Mouse (Mus musculus): ENCODE results near the gene Crmp1. TPM values are rescaled to one million over a fixed set of nuclear protein-coding genes. Genes with fewer than 3 reads are reported as not detected.

The Crmp1 gene
- polyA plus RNA-seq, 1 experiment = 0.05 TPM

DNA sequence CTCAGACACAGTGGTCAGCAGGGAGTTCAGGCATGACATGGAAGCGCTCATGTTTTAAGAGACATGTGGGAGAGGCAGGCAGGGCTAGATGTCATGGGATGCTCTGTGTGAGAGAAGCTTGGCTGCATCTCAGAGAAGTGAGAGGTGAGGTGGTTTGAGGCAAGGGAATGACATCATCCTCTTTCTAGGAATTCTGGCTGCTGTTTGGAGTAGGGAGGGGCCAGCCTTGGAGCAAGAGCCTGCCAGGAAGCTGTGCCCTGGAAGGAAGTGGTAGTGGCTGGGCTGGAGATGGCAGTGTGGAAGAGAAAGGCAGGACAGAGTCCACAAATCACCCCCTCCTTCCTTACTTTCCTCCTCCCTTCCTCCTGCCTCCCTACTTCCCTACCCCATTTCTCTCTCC lies 16.0 kb upstream of the Crmp1 start:
- TF ChIP-seq MAX (IDR thresholded peaks at IDR 0.05) (no peak), CEBPB (IDR thresholded peaks at IDR 0.05; ENCODE audit: low read depth) (no peak), USF1 (IDR thresholded peaks at IDR 0.05; ENCODE audit: low read depth) (no peak), MYOG (IDR thresholded peaks at IDR 0.05; ENCODE audit: control insufficient read depth, extremely low read depth, insufficient read length) (no peak), MYOD1 (IDR thresholded peaks at IDR 0.05; ENCODE audit: control insufficient read depth, insufficient read length, low read depth) (no peak), CTCF (IDR thresholded peaks at IDR 0.05; ENCODE audit: control insufficient read depth, insufficient read depth, insufficient read length) (no peak), FOSL1 (IDR thresholded peaks at IDR 0.05; ENCODE audit: insufficient read depth, low read length, poor library complexity, severe bottlenecking) (no peak)
- Histone ChIP-seq H3K27me3 (ENCODE audit: control insufficient read depth, insufficient read depth, insufficient read length) (peaks cover 7% of the 10 kb centered on the region), H3K79me3 (ENCODE audit: low read depth) (no peaks in the 10 kb centered on the region), H3K4me3 (ENCODE audit: insufficient read depth, poor library complexity, severe bottlenecking) (no peak overlapping the region), H3K79me2 (ENCODE audit: control insufficient read depth, insufficient read depth) (no peaks in the 10 kb centered on the region), H3K36me3 (ENCODE audit: control insufficient read depth, insufficient read depth) (no peaks in the 10 kb centered on the region), H3ac (ENCODE audit: control insufficient read depth, insufficient read length, low read depth) (no peak overlapping the region)

DNA sequence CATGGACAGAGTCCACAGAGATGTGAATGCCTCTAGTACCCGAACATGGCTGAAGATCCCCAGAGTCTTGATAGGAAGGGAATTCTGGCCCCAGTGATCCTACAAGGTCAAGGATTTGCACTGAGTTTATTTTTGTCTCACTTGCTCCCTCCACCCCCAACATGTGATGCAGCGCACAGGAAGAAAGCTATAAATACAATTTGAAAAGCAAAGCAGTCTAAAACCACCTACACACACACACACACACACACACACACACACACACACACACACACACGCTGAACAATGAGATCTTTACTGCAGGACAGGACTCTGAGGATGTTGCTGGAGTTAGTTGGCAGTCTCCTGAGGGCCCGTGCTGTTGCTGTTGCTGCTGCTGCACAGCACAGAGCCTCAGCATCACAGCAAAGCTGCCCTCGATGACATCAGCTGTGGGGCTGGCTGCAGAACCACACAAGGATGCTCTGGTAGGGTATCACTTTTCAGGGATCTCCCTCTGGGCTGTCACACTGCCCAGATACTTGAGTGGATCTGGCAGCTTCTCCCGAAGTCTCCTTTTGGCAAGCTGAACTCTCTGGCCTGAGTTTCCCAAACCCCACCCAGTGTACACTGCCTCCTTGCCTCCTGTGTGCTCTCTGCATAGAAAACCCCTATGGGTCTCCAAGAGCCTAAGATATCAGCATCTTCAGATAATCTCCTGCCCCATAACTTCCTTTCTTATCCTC lies 13.6 kb upstream of the Crmp1 start:
- Histone ChIP-seq H3K79me3 (ENCODE audit: low read depth) (no peaks in the 10 kb centered on the region), H3K27me3 (ENCODE audit: control insufficient read depth, insufficient read depth, insufficient read length) (peaks cover 10% of the 10 kb centered on the region), H3ac (ENCODE audit: control insufficient read depth, insufficient read length, low read depth) (no peak overlapping the region), H3K79me2 (ENCODE audit: control insufficient read depth, insufficient read depth) (no peaks in the 10 kb centered on the region), H3K36me3 (ENCODE audit: control insufficient read depth, insufficient read depth) (no peaks in the 10 kb centered on the region), H3K4me3 (ENCODE audit: insufficient read depth, poor library complexity, severe bottlenecking) (no peak overlapping the region)
- TF ChIP-seq CTCF (IDR thresholded peaks at IDR 0.05; ENCODE audit: control insufficient read depth, insufficient read depth, insufficient read length) = no peak
- TF ChIP-seq CEBPB (IDR thresholded peaks at IDR 0.05; ENCODE audit: low read depth) = no peak
- TF ChIP-seq MYOG (IDR thresholded peaks at IDR 0.05; ENCODE audit: control insufficient read depth, extremely low read depth, insufficient read length) = no peak
- no peak for TF ChIP-seq FOSL1 (IDR thresholded peaks at IDR 0.05; ENCODE audit: insufficient read depth, low read length, poor library complexity, severe bottlenecking)
- no peak for TF ChIP-seq MYOD1 (IDR thresholded peaks at IDR 0.05; ENCODE audit: control insufficient read depth, insufficient read length, low read depth)
- no peak for TF ChIP-seq USF1 (IDR thresholded peaks at IDR 0.05; ENCODE audit: low read depth)

DNA sequence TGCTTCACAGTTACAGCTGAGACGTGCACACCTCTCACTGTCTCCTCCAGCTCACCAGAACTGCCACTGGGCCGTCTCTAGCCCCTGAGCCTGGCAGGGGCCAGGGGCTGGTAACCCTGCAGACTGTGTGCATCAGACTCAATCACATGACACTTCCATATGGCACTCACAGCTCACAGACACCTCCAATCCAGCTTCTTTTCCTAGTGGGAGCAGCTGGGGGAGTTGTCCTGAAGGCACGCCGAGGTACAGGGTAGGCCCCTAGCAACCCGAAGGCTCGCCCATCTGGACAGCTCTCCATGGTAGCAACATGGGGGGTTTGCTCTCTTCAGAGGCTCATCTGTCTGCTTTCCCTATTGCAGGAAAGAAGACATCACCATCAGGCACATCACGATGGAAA lies 12.8 kb upstream of the Crmp1 start:
- no peaks in the 10 kb centered on the region for H3K79me2 ChIP-seq (ENCODE audit: control insufficient read depth, insufficient read depth)
- TF ChIP-seq FOSL1 (IDR thresholded peaks at IDR 0.05; ENCODE audit: insufficient read depth, low read length, poor library complexity, severe bottlenecking) = no peak
- H3K79me3 ChIP-seq (ENCODE audit: low read depth) = no peaks in the 10 kb centered on the region
- H3K27me3 ChIP-seq (ENCODE audit: control insufficient read depth, insufficient read depth, insufficient read length) = peaks cover 15% of the 10 kb centered on the region
- H3K4me3 ChIP-seq (ENCODE audit: insufficient read depth, poor library complexity, severe bottlenecking) = no peak overlapping the region
- no peak overlapping the region for H3ac ChIP-seq (ENCODE audit: control insufficient read depth, insufficient read length, low read depth)
- H3K36me3 ChIP-seq (ENCODE audit: control insufficient read depth, insufficient read depth) = no peaks in the 10 kb centered on the region

DNA sequence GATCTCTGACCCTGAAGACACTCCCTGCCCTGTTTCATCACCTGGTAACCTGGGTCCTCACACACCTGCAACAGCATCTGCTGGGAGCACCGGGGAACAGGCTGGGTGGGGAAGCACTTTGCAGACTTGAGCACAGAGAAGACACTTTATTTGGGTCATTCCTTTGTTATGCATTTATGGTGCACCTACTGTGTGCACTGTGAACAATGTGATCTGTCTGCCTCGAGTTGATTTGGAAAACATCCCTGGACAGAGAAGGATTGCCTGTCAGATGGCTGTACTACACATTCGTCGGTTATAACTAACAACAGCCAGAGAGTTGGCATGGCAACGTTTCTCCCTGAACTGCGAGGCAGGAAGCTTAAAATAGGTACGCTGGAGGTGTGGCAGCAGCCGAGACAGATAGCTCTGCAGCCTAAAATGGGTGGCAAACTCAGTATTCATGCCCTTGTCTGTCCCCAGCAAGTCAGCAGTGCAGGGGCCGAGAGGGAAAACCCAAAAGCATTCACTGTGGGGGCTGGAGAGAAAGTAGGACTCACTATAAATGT lies 8.7 kb upstream of the Crmp1 start:
- peaks cover 24% of the 10 kb centered on the region for H3K27me3 ChIP-seq (ENCODE audit: control insufficient read depth, insufficient read depth, insufficient read length)
- H3ac ChIP-seq (ENCODE audit: control insufficient read depth, insufficient read length, low read depth) = no peak overlapping the region
- no peaks in the 10 kb centered on the region for H3K79me2 ChIP-seq (ENCODE audit: control insufficient read depth, insufficient read depth)
- H3K36me3 ChIP-seq (ENCODE audit: control insufficient read depth, insufficient read depth) = no peaks in the 10 kb centered on the region
- TF ChIP-seq USF1 (IDR thresholded peaks at IDR 0.05; ENCODE audit: low read depth) (no peak), FOSL1 (IDR thresholded peaks at IDR 0.05; ENCODE audit: insufficient read depth, low read length, poor library complexity, severe bottlenecking) (no peak), MYOG (IDR thresholded peaks at IDR 0.05; ENCODE audit: control insufficient read depth, extremely low read depth, insufficient read length) (no peak), MAX (IDR thresholded peaks at IDR 0.05) (no peak), CTCF (IDR thresholded peaks at IDR 0.05; ENCODE audit: control insufficient read depth, insufficient read depth, insufficient read length) (no peak), CEBPB (IDR thresholded peaks at IDR 0.05; ENCODE audit: low read depth) (no peak), MYOD1 (IDR thresholded peaks at IDR 0.05; ENCODE audit: control insufficient read depth, insufficient read length, low read depth) (no peak)
- no peak overlapping the region for H3K4me3 ChIP-seq (ENCODE audit: insufficient read depth, poor library complexity, severe bottlenecking)
- H3K79me3 ChIP-seq (ENCODE audit: low read depth) = no peaks in the 10 kb centered on the region

DNA sequence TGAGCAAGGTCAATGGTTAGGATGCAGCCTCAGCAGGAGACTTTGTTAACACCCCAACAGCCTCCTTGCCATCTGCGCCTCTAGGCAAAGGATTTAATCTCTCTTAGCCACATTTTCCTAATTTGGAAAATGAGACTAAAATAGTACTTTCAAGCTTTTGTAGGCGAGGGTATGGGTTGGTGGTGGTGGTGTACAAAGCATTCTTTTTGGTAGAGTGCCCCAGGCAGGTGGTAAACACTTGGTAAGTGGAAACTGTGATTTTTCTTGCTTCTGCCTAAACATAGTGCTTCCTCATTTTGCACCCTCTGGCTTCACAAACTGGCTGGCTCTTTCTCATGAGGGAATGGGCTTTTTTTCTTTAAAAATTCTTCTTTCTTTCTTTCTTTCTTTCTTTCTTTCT lies 3.1 kb upstream of the Crmp1 start:
- H3K27me3 ChIP-seq (ENCODE audit: control insufficient read depth, insufficient read depth, insufficient read length) = peaks cover 9% of the 10 kb centered on the region
- H3K36me3 ChIP-seq (ENCODE audit: control insufficient read depth, insufficient read depth) = no peaks in the 10 kb centered on the region
- no peaks in the 10 kb centered on the region for H3K79me2 ChIP-seq (ENCODE audit: control insufficient read depth, insufficient read depth)

More for the DNA sequence above, 3.1 kb upstream of the Crmp1 start:
- TF ChIP-seq MYOG (IDR thresholded peaks at IDR 0.05; ENCODE audit: control insufficient read depth, extremely low read depth, insufficient read length) = no peak
- no peak for TF ChIP-seq CEBPB (IDR thresholded peaks at IDR 0.05; ENCODE audit: low read depth)
- no peak for TF ChIP-seq CTCF (IDR thresholded peaks at IDR 0.05; ENCODE audit: control insufficient read depth, insufficient read depth, insufficient read length)
- no peak for TF ChIP-seq MAX (IDR thresholded peaks at IDR 0.05)
- no peak for TF ChIP-seq USF1 (IDR thresholded peaks at IDR 0.05; ENCODE audit: low read depth)
- TF ChIP-seq MYOD1 (IDR thresholded peaks at IDR 0.05; ENCODE audit: control insufficient read depth, insufficient read length, low read depth) = no peak
- TF ChIP-seq FOSL1 (IDR thresholded peaks at IDR 0.05; ENCODE audit: insufficient read depth, low read length, poor library complexity, severe bottlenecking) = no peak
- Histone ChIP-seq H3ac (ENCODE audit: control insufficient read depth, insufficient read length, low read depth) (no peak overlapping the region), H3K4me3 (ENCODE audit: insufficient read depth, poor library complexity, severe bottlenecking) (no peak overlapping the region), H3K79me3 (ENCODE audit: low read depth) (no peaks in the 10 kb centered on the region)
